Comparison of ENCODE assay signal across 17 mouse cellular contexts in the genomic region with DNA sequence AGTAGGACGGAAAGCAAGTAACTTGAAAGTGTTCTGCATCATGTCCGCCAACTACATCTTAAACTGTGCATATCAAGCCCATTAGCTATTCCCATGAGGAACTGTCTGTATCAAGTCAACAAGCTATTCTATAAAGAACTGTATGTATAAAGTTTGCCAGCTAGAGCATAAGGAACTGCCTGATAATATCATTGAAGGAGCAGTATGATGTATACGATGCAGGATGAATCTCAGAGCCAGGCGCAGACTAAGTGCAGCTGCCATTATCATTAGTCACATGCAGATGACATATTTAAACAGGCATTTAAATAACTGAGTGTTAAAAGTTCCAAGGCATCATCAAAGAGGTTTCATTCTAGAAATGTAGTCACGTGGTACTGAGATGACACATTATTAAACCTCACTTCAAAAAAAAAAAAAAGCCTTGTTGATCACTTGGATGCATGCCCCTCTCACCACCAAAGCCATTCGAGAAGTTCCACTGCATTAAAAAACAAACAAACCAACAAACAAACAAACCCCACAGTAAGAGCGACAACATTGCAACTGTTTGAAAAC.
"Had no signal": no experiment of that assay in that cellular context is flagged by ENCODE, and none has a peak within 500 bp of the region (broad histone marks: within the 10 kb centered on the region; RNA-seq: fewer than 3 reads in every experiment).

No protein-coding gene starts in this region.

- H3K4me3 ChIP-seq: layer of hippocampus, adult 2 months; limb, embryonic 13.5 days; midbrain, embryonic 10.5 days; neural tube, embryonic 13.5 days had no signal

- H3K9ac ChIP-seq: limb, embryonic 13.5 days; liver, embryonic 14.5 days; neural tube, embryonic 13.5 days had no signal

- H3K27me3 ChIP-seq: limb, embryonic 13.5 days; neural tube, embryonic 13.5 days had no signal

- DNase-seq: kidney, postnatal 4 days; left cerebral cortex, postnatal 4 days; lung, adult 2 months; lung, postnatal 10 days; lung, postnatal 4 days; midbrain, embryonic 14.5 days; retina, postnatal 1 day; right cerebral cortex, postnatal 4 days; spleen, adult 18-20 months; thymus, adult 18-20 months; thymus, postnatal 14 days had no signal

- H3K4me2 ChIP-seq: limb, embryonic 13.5 days; neural tube, embryonic 13.5 days had no signal

- H3K4me1 ChIP-seq: limb, embryonic 13.5 days; midbrain, embryonic 10.5 days; neural tube, embryonic 13.5 days had no signal

- H3K9me3 ChIP-seq: limb, embryonic 13.5 days; midbrain, embryonic 10.5 days; neural tube, embryonic 13.5 days had no signal

- H3K27ac ChIP-seq: kidney, postnatal 0 days; layer of hippocampus, adult 2 months; limb, embryonic 13.5 days; liver, embryonic 14.5 days; midbrain, embryonic 10.5 days; neural tube, embryonic 13.5 days had no signal

- H3K36me3 ChIP-seq: limb, embryonic 13.5 days; midbrain, embryonic 10.5 days; neural tube, embryonic 13.5 days had no signal
